Mouse (Mus musculus) midbrain, embryonic 13.5 days (tissue): ENCODE data around the gene Idh2. TPM values are rescaled to one million over a fixed set of nuclear protein-coding genes. Genes with fewer than 3 reads are reported as not detected.

Experiments used
- ATAC-seq: fragments of 200-750 bp; cut with Nextera tagmentation; 2 replicates; pipeline ENCODE4 v1.8.0; 2017; ENCODE audit warnings: mild to moderate bottlenecking, moderate TSS enrichment, moderate library complexity
- H3K27ac ChIP-seq: fragments of 300-500 bp; sonication (generic); 2 replicates; pipeline ENCODE4 v1.5.1; 2015; ENCODE audit warnings: inconsistent platforms, mild to moderate bottlenecking, moderate library complexity
- H3K27me3 ChIP-seq: fragments of 300-500 bp; sonication (generic); 2 replicates; pipeline ENCODE4 v1.6.1; 2015; ENCODE audit warnings: mild to moderate bottlenecking, inconsistent platforms
- H3K36me3 ChIP-seq: fragments of 300-500 bp; sonication (generic); 2 replicates; pipeline ENCODE4 v1.6.1; 2015; ENCODE audit warnings: mild to moderate bottlenecking, inconsistent platforms
- H3K4me1 ChIP-seq: fragments of 300-500 bp; sonication (generic); replicated peaks from 2 replicates; pipeline ENCODE4 v1.6.1; 2015; ENCODE audit warnings: inconsistent platforms
- H3K4me2 ChIP-seq: fragments of 300-500 bp; sonication (generic); replicated peaks from 2 replicates; pipeline ENCODE4 v1.6.1; 2015; ENCODE audit warnings: moderate library complexity, mild to moderate bottlenecking, inconsistent platforms
- H3K4me3 ChIP-seq: fragments of 300-500 bp; sonication (generic); replicated peaks from 2 replicates; pipeline ENCODE4 v1.5.1; 2015; ENCODE audit warnings: mild to moderate bottlenecking, inconsistent platforms
- H3K9ac ChIP-seq: fragments of 300-500 bp; sonication (generic); replicated peaks from 2 replicates; pipeline ENCODE4 v1.6.1; 2015; ENCODE audit warnings: mild to moderate bottlenecking, inconsistent platforms
- H3K9me3 ChIP-seq: fragments of 300-500 bp; sonication (generic); 2 replicates; pipeline ENCODE4 v1.6.1; 2016; ENCODE audit warnings: mild to moderate bottlenecking, inconsistent platforms
- whole genome bisulfite sequencing: fragments of 180-500 bp; shearing (Covaris S2); methylation state at CpG from one replicate; pipeline ENCODE4 v1.1.7; 2015; 5-methylcytosine and 5-hydroxymethylcytosine counted together
- polyA plus RNA-seq: library from polyadenylated mRNA; unstranded; fragments of >200 nt; fragmentation: Nextera tagmentation; extraction: Ambion mirVana; gene quantifications from 2 replicates; pipeline ENCODE4 v1.2.1, GENCODE M21; 2015

Idh2 gene
- polyA plus RNA-seq, 1 experiment from 2014 or later: 296 TPM

DNA sequence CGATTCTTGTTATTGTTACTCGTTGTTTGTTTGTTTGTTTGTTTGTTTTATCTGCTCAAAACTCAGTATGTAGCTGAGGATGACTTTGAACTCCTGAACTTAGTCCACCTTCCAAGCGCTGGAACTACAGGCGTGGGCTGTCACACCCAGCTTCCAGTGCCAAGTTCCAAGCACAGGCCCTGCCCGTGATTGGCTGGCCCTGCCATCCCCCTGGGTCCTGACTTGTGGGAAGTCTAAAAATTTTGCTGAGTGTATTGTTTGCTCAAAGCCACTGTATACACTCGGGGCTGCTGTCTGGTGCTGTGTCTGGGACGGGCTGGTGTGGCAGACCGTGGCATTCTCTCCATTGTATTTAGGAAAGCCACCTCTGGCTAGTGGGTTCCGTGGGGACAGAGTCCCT, 37.4 kb downstream of the Idh2 start:
- H3K36me3 ChIP-seq: peaks cover 19% of the 10 kb centered on the region
- no peak overlapping the region for H3K9ac ChIP-seq
- no peaks in the 10 kb centered on the region for H3K9me3 ChIP-seq
- 68% methylated on average over 9 of the region's 9 CpGs for WGBS
- peaks cover 70% of the 10 kb centered on the region for H3K4me1 ChIP-seq
- H3K27ac ChIP-seq: 0 out of 2 replicates have a peak overlapping the region, but pooled peaks have one; percentile 86
- no peaks in the 10 kb centered on the region for H3K27me3 ChIP-seq
- no peak for ATAC-seq
- no peak overlapping the region for H3K4me3 ChIP-seq
- H3K4me2 ChIP-seq: no peak overlapping the region

DNA sequence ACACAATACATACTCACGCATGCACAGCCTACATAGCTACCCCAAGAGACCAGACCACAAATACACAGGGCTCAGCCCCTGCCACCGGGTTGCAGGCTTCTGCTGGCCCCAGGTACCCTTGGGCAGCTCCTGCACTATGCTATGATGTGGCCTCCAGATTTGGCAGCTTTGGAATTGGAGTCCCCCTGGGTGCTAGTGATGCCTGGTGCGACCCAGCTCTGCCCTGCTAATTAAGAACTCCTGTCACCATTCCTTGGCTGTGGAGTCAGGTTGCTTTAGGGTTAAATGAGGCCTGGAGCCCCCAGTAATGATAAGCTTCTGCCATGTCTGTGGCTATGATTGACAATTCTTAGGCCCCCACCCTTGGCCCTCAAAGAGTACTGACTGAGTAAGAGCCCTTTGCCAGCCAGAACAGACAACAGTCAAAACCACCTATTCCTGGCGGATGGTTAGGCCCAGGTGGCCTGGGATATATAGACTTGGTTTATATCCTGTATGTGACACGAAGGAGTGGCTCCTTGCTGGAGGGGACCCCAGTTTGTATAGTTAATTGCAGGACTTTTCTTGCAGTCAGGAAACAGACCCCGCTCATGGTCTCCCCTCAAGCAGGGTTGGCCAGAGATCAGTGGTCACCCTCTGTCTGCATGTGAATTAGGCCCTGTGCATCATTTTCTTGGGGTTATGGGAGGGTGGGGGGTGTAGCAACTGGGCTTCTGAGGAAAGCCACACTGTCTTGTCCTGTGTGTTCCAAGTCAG, 38.1 kb downstream of the Idh2 start:
- Histone ChIP-seq H3K4me3 (no peak overlapping the region), H3K36me3 (peaks cover 13% of the 10 kb centered on the region), H3K4me1 (peaks cover 77% of the 10 kb centered on the region), H3K27ac (peak overlapping the region; percentile 86), H3K9me3 (no peaks in the 10 kb centered on the region), H3K27me3 (no peaks in the 10 kb centered on the region), H3K9ac (no peak overlapping the region), H3K4me2 (no peak overlapping the region)
- WGBS: 65% methylated on average over 6 of the region's 6 CpGs
- ATAC-seq: no peak; the same call in 1 of the 2 replicates

DNA sequence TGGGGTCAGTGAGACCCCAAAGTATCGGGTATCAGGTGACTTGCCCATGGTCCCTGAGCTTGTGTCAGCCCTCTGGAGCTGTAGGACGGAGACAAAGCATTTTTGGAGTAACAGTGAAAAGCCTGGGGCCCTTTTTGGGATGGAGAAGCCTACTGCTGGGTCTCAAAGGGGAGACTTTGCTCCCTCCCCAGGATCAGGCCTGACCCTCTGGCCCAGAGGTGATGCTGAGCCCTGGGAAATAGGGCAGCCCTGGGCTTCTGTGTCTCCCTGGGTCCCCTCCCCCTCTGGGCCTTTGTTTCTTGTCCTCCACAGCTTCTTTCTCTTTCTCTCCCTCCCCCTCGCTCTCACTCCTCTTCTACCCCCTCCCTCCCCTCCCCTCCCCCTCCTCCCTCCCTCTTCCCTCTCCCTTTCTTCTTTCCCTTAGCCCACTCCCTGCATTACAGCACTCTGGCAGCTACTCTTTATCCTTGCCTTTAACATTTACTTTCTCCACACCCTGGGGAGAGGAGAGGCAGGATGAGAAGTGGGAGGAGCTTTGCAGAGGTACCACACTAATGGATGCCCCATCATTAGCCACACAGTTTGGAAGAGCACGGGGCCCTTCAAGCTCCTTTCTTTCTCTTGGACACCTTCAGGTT, 39.1 kb downstream of the Idh2 start:
- WGBS: 7% methylated on average over 4 of the region's 4 CpGs
- ATAC-seq: peak; percentile 47
- peak overlapping the region; percentile 51; the same call in 1 of the 2 replicates for H3K9ac ChIP-seq
- H3K36me3 ChIP-seq: peaks cover 2% of the 10 kb centered on the region
- peak overlapping the region; percentile 11; the same call in 1 of the 2 replicates for H3K4me2 ChIP-seq
- H3K27ac ChIP-seq: peak overlapping the region; percentile 86
- peaks cover 87% of the 10 kb centered on the region for H3K4me1 ChIP-seq
- H3K27me3 ChIP-seq: no peaks in the 10 kb centered on the region
- H3K9me3 ChIP-seq: no peaks in the 10 kb centered on the region
- no peak overlapping the region for H3K4me3 ChIP-seq

DNA sequence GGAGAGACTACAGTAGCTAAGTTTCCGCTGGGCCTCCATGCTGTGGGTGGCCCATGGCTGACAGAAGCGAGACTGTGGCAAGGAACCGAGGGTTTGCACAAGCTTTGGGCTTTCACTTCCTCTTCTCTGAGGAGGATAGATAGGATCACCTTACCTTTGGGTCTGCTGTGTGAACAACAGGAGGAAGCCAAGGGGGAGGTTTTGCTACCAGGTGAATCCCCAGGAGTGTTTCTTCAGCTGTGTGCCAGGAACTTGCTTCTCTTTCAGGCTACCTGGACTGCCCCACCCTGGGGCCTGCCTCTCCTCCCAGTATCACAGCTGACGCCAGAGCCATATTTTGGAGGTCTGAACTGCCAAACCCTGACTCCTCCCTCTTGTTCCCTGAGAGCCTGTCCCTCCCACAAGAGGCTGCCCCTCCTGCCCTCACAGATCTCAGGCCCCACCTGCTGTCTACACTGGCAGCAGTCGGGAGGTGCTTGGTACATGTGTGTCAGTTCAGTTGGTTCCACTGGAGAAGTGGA, 40.2 kb downstream of the Idh2 start:
- Histone ChIP-seq H3K4me2 (no peak overlapping the region), H3K9ac (no peak overlapping the region), H3K27me3 (no peaks in the 10 kb centered on the region), H3K9me3 (no peaks in the 10 kb centered on the region), H3K4me3 (no peak overlapping the region), H3K4me1 (peaks cover 86% of the 10 kb centered on the region), H3K27ac (peak overlapping the region; percentile 86), H3K36me3 (no peaks in the 10 kb centered on the region)
- ATAC-seq: no peak
- 46% methylated on average over 5 of the region's 5 CpGs for WGBS

DNA sequence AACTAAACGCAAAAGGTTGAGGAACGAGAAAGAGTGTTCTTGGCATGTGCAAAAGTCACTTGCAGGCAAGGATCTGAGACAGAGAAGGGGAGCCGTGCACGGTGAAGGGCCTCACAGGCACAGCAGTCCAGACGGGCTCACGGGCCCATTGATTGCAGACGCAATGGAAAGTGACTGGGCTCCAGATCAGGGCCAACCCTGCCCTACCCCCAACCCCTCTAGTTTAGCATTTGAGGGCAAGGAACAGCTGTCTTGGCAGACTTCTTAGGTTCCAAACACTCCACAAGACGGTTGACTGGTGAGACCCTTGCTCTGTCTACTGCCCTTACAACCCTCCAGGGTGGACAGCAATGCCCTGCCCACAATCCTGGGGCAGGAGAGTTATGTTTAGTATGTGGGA, 41.7 kb downstream of the Idh2 start:
- no peaks in the 10 kb centered on the region for H3K36me3 ChIP-seq
- H3K4me1 ChIP-seq: peaks cover 92% of the 10 kb centered on the region
- H3K4me3 ChIP-seq: no peak overlapping the region
- no peaks in the 10 kb centered on the region for H3K27me3 ChIP-seq
- H3K9me3 ChIP-seq: no peaks in the 10 kb centered on the region
- H3K4me2 ChIP-seq: no peak overlapping the region
- 78% methylated on average over 8 of the region's 8 CpGs for WGBS
- H3K9ac ChIP-seq: no peak overlapping the region
- H3K27ac ChIP-seq: 0 out of 2 replicates have a peak overlapping the region, but pooled peaks have one; percentile 25
- ATAC-seq: no peak

DNA sequence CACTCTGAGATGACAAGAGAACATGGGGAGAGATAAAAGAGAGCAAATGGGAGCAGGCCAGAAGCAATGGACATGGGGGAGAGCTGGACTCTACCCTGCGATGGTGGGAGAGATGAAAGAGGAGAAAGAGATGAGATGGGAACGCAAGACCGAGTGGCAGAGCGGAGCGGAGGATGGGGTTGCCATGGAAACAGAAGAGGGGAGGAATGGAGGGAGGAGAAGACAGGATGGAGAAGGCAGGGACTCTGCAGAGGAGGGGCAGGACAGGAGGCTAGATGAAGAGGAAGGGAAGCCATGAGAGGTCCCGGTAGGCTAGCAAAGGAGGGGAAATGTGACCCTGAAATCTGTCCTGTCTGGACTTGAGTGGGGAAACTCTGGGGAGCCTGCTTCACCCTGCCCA, 42.9 kb downstream of the Idh2 start:
- H3K9me3 ChIP-seq: no peaks in the 10 kb centered on the region
- no peaks in the 10 kb centered on the region for H3K27me3 ChIP-seq
- no peaks in the 10 kb centered on the region for H3K36me3 ChIP-seq
- H3K9ac ChIP-seq: no peak overlapping the region
- H3K4me3 ChIP-seq: no peak overlapping the region
- H3K27ac ChIP-seq: peak overlapping the region; percentile 44
- ATAC-seq: peak; percentile 13; the same call in 1 of the 2 replicates
- WGBS: 15% methylated on average over 6 of the region's 6 CpGs
- H3K4me1 ChIP-seq: peaks cover 87% of the 10 kb centered on the region
- peak overlapping the region; percentile 22; the same call in 1 of the 2 replicates for H3K4me2 ChIP-seq

DNA sequence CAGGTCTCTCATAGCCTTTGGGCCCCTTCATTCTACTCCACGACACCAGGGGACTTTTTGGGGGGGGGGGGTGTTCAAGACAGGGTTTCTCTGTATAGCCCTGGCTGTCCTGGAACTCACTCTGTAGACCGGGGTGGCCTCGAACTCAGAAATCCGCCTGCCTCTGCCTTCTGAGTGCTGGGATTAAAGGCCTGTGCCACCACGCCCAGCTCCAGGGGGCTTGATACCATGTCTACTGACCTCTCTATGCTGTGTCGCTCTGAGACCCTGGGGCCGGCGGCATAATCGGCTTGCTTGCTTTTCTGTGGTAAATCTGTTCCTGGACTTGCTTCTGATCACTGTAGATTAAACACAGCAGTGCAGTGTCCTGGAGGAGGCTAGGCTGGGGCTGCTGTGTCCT, 44.0 kb downstream of the Idh2 start:
- ATAC-seq: no peak
- H3K4me2 ChIP-seq: no peak overlapping the region
- H3K27ac ChIP-seq: no peak overlapping the region
- peaks cover 76% of the 10 kb centered on the region for H3K4me1 ChIP-seq
- no peaks in the 10 kb centered on the region for H3K36me3 ChIP-seq
- no peaks in the 10 kb centered on the region for H3K27me3 ChIP-seq
- 91% methylated on average over 9 of the region's 9 CpGs for WGBS
- no peak overlapping the region for H3K4me3 ChIP-seq
- H3K9me3 ChIP-seq: no peaks in the 10 kb centered on the region
- no peak overlapping the region for H3K9ac ChIP-seq

DNA sequence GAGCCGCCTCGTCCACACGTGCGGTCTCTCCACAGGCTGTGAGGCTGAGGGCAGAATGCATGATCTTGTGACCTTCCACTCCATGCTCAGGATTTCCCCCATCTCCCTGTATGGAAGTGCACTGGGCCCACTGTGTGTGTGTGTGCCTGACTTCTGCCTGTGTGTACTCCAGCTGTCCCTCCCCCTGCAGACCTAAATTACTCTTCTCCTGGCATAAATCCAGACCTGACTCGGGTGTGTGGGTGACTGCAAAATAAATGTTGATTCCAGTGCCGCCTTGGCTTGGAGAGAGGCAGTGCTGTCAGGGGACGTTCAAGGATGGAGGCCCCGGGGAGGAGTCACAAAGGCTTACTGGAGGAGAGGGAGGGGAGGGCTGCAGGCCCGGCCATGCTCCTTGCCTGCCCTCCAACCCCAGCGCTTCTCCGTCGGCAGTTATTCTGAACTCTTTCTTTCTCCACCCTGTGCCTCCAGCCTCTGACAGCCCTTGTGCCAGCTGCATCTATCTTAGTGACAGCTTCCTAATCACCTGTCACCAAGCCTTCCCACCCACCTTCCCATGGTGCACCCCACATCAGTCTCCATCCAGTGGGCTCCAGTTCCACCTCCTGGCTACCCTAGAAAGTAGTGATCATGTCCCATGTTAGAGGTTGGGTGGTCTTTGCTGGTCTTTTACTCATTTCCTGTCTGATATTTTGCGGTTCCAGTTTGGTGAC, 45.4 kb downstream of the Idh2 start:
- Histone ChIP-seq H3K4me2 (no peak overlapping the region), H3K9me3 (no peaks in the 10 kb centered on the region), H3K36me3 (no peaks in the 10 kb centered on the region), H3K9ac (peak overlapping the region; percentile 34), H3K27me3 (no peaks in the 10 kb centered on the region), H3K27ac (peak overlapping the region; percentile 81), H3K4me3 (no peak overlapping the region), H3K4me1 (peaks cover 64% of the 10 kb centered on the region)
- peak; percentile 59 for ATAC-seq
- 8% methylated on average over 13 of the region's 13 CpGs for WGBS

DNA sequence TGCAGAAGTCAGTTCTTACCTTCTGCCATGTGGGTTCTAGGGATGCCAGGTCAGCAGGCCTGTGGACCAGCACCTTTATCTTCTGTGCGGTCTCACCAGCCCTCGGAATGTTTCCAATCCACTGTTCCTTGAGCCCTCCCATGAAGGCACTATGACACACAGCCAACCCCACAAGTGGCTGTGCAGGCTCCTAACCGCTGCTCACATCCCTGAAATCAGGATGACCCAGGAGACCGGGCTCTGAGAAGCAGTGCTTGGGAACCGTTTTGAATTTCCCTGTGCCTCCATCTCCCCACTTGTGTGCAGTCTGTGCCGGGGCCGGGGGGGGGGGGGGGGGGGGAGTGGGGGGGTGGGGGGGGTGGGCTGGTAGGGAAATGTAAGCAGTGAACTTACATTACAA, 46.9 kb downstream of the Idh2 start:
- ATAC-seq: no peak
- 46% methylated on average over 5 of the region's 7 CpGs for WGBS
- no peaks in the 10 kb centered on the region for H3K9me3 ChIP-seq
- no peaks in the 10 kb centered on the region for H3K36me3 ChIP-seq
- H3K4me2 ChIP-seq: no peak overlapping the region
- peaks cover 64% of the 10 kb centered on the region for H3K4me1 ChIP-seq
- no peak overlapping the region for H3K9ac ChIP-seq
- H3K27ac ChIP-seq: no peak overlapping the region
- no peaks in the 10 kb centered on the region for H3K27me3 ChIP-seq
- H3K4me3 ChIP-seq: no peak overlapping the region

DNA sequence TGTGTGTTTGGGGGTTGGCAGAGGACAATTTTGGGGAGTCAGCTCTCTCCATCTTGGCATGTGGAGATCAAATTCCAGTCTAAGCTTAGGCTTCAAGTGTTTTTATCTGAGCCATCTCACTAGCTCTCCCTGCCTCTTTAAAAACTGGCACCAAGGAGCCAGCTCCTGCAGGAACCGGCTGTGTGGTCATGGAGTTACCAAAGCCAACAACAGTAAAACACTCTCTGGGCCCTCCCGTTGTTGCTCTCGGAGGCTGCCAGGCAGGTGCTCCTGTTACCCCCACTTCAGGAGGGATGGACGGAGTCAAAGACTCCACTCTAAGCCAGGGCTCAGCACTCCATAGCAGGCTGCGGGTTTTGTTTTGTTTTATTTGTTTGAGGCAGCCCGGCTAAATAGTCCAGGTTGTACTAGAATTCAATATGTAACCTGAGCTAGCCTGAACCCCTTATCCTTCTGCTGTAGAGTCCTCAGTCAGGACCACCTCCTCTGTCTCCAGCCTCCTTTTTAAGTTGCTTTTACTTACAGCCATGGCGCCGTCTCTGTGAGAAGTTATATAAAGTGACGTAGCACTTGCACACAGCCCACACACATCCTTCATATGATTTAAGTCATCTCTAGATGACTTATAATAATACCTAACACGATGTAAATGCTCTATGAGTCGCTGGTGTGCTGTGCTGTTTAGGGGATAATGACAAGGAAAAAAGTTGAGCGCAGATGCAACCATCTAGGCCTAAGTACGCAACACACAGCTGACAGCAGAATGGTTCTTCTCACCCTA, 48.3 kb downstream of the Idh2 start:
- Histone ChIP-seq H3K9me3 (no peaks in the 10 kb centered on the region), H3K4me2 (no peak overlapping the region), H3K4me1 (peaks cover 65% of the 10 kb centered on the region), H3K36me3 (no peaks in the 10 kb centered on the region), H3K27ac (no peak overlapping the region), H3K4me3 (no peak overlapping the region), H3K27me3 (no peaks in the 10 kb centered on the region), H3K9ac (no peak overlapping the region)
- ATAC-seq: no peak
- 77% methylated on average over 13 of the region's 13 CpGs for WGBS

DNA sequence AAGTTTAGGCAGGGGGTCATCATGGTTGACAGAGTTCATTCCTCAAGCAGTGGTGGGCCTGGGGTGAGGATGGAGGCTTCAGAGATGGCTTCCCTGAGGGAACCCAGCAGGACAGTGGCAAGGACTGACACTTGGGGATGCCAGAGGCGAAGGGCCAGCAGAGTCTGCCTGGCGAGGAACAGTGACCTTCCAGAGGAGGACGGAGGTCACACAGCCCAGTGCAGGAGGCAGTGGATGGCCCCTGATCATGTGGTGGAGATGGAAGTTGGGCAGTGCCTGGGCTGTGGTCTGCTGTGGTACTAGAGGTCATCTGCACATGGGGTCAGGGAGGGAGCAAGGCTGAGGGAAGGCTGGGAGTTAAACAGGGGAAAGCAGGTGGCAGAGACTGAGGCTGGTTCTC, 49.9 kb downstream of the Idh2 start:
- Histone ChIP-seq H3K27me3 (no peaks in the 10 kb centered on the region), H3K36me3 (no peaks in the 10 kb centered on the region), H3K4me2 (no peak overlapping the region), H3K9me3 (no peaks in the 10 kb centered on the region), H3K27ac (no peak overlapping the region), H3K4me3 (no peak overlapping the region), H3K9ac (no peak overlapping the region), H3K4me1 (peaks cover 55% of the 10 kb centered on the region)
- WGBS: 80% methylated on average over 3 of the region's 3 CpGs
- no peak for ATAC-seq
